Mouse (Mus musculus) intestine, postnatal 0 days (tissue): ENCODE results near the gene Ifi211. TPM values are rescaled to one million over a fixed set of nuclear protein-coding genes. Genes with fewer than 3 reads are reported as not detected.
A peak's percentile ranks its signal among the peaks of the same experiment; 100 is the strongest.
"Not testable (repeated sequence)": the region's sequence is repeated elsewhere in the genome, so short reads cannot be mapped to it uniquely, and the experiment has no call there.

Experiments used
- ATAC-seq: fragments of 200-750 bp; cut with Nextera tagmentation; 2 replicates; pipeline ENCODE4 v1.8.0; 2017; ENCODE audit warnings: mild to moderate bottlenecking, moderate TSS enrichment, moderate library complexity
- H3K27ac ChIP-seq: fragments of 300-500 bp; sonication (generic); 2 replicates; pipeline ENCODE4 v1.5.1; 2014; ENCODE audit warnings: mild to moderate bottlenecking, low read depth, low read length, moderate library complexity
- H3K27me3 ChIP-seq: fragments of 300-500 bp; sonication (generic); replicated peaks from 2 replicates; pipeline ENCODE4 v1.6.1; 2014; ENCODE audit warnings: low read length, mixed read lengths; ENCODE audit not compliant: control insufficient read depth, insufficient read depth
- H3K36me3 ChIP-seq: fragments of 300-500 bp; sonication (generic); 2 replicates; pipeline ENCODE4 v1.6.1; 2014; ENCODE audit warnings: mild to moderate bottlenecking, moderate library complexity; ENCODE audit not compliant: control insufficient read depth, insufficient read depth
- H3K4me1 ChIP-seq: fragments of 300-500 bp; sonication (generic); replicated peaks from 2 replicates; pipeline ENCODE4 v1.6.1; 2014; ENCODE audit warnings: antibody characterized with exemption, low read length, mixed read lengths; ENCODE audit not compliant: control insufficient read depth, insufficient read depth
- H3K4me2 ChIP-seq: fragments of 300-500 bp; sonication (generic); replicated peaks from 2 replicates; pipeline ENCODE4 v1.6.1; 2014; ENCODE audit warnings: low read depth, mild to moderate bottlenecking, moderate library complexity
- H3K4me3 ChIP-seq: fragments of 300-500 bp; sonication (generic); 2 replicates; pipeline ENCODE4 v1.5.1; 2014; ENCODE audit warnings: low read depth, low read length
- H3K9ac ChIP-seq: fragments of 300-500 bp; sonication (generic); 2 replicates; pipeline ENCODE4 v1.6.1; 2014; ENCODE audit warnings: mild to moderate bottlenecking, low read depth, low read length
- H3K9me3 ChIP-seq: fragments of 300-500 bp; sonication (generic); 2 replicates; pipeline ENCODE4 v1.6.1; 2016; ENCODE audit warnings: mixed run types; ENCODE audit not compliant: control insufficient read depth
- CTCF ChIP-seq: sonication (generic); IDR thresholded peaks from 2 replicates; pipeline ENCODE4 v1.5.1; 2016; ENCODE audit warnings: low read depth, mild to moderate bottlenecking, control low read depth, antibody characterized with exemption, moderate library complexity
- WGBS: fragments of 180-500 bp; shearing (Covaris S2); extraction: QIAGEN DNeasy Blood & Tissue Kit; methylation state at CpG from one replicate; pipeline ENCODE4 v1.1.7; 2014; 5-methylcytosine and 5-hydroxymethylcytosine counted together
- polyA plus RNA-seq: library from polyadenylated mRNA; unstranded; fragments of >200 nt; fragmentation: Nextera tagmentation; extraction: Ambion mirVana; gene quantifications from 2 replicates; pipeline ENCODE4 v1.2.1, GENCODE M21; 2015

The Ifi211 gene
- polyA plus RNA-seq, 1 experiment from 2014 or later: 1.3 TPM

DNA sequence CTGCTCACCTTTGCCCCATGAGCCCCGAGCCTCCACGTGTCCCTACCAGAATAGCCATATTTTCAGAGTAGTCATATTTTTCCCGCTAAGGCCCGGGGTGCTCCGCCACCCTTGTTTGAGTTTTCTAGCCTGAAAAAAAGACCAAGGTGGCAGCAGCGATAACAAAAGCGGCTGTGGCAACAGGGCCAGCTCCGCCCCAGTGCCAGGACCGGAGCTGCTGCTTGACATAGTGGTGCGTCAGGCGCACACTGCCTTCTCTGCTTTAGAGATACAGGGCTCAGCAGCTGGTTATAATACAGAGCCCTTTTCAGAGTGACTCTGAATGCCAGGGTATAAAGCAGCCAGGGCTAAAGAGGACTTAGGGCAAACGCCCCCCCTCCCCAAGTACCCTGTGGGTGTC lies 46.3 kb downstream of the Ifi211 start:
- Histone ChIP-seq H3K27me3 (no peaks in the 10 kb centered on the region), H3K36me3 (no peaks in the 10 kb centered on the region), H3K4me1 (no peaks in the 10 kb centered on the region), H3K4me3 (no peak overlapping the region), H3K27ac (no peak overlapping the region), H3K9ac (no peak overlapping the region), H3K9me3 (no peaks in the 10 kb centered on the region), H3K4me2 (no peak overlapping the region)
- TF ChIP-seq CTCF: no peak
- WGBS: 86% methylated on average over 12 of the region's 12 CpGs
- no peak for ATAC-seq

DNA sequence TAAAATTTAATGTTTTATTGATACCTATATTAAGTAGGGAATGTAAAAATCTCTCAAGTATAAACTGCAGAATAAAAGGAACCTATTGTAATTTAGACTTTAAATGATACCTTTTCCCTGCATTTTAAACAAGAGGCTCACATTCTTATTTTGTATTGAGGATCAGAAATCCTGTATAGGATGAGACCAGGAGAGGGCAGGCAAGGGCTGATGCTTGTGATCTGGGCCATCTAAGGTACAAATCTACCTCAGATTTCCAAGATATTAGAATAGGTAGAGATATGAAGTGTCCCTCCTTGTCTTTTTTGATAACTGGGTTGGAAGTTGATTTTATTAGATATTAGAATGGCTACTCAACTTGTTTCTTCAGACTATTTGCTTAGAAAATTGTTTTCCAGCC lies 59.1 kb downstream of the Ifi211 start:
- H3K27me3 ChIP-seq, H3K4me1 ChIP-seq, H3K9ac ChIP-seq, H3K36me3 ChIP-seq, H3K4me3 ChIP-seq, ATAC-seq, H3K27ac ChIP-seq, H3K4me2 ChIP-seq, H3K9me3 ChIP-seq: not testable (repeated sequence)
- TF ChIP-seq CTCF: peak; percentile 61

DNA sequence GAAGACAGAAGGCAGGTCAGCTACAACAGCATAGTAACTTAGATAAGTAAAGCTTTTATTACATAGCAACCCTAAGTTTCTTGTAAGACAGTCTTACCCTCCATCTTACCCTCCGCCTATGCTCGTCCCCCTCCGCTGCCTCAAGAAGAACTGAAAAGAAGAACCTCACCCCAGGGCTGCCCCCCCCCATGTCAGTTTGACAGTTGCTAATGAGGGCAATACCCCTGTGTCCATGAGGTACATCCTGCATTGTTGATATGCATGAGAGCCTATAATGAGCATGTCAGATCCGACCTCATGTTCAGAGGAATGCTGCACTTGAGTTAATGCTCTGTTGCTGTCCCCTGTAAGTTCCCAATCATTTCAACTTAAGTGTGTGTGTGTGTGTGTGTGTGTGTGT lies 60.0 kb downstream of the Ifi211 start:
- H3K27me3 ChIP-seq, H3K27ac ChIP-seq, H3K4me2 ChIP-seq, ATAC-seq, H3K36me3 ChIP-seq, H3K4me3 ChIP-seq, H3K9me3 ChIP-seq, H3K9ac ChIP-seq, H3K4me1 ChIP-seq: not testable (repeated sequence)
- WGBS: 60% methylated on average over 4 of the region's 4 CpGs

Other genes starting within 250 kb of the Ifi211 start
- gene Ifi208, start 239.4 kb downstream of the Ifi211 start, polyA plus RNA-seq: not detected in 2 replicates
- 1.1 and 1.4 TPM in 2 replicates for gene Ifi207, start 171.3 kb downstream of the Ifi211 start, polyA plus RNA-seq
- gene Ifi204, start 146.1 kb downstream of the Ifi211 start, polyA plus RNA-seq: 3.2 and 3.6 TPM in 2 replicates
- 4.3 and 6.1 TPM in 2 replicates for gene Mndal, start 29.4 kb upstream of the Ifi211 start, polyA plus RNA-seq
- 3.7 and 5.9 TPM in 2 replicates for gene Ifi203, start 29.6 kb upstream of the Ifi211 start, polyA plus RNA-seq
- not detected in 2 replicates for gene Ifi202b, start 69.7 kb upstream of the Ifi211 start, polyA plus RNA-seq
- gene Ifi205, start 118.8 kb upstream of the Ifi211 start, polyA plus RNA-seq: 1.7 and 1.9 TPM in 2 replicates
- gene Olfr433, start 127.7 kb upstream of the Ifi211 start, polyA plus RNA-seq: not detected in 2 replicates
- not detected in 2 replicates for gene Olfr432, start 136.2 kb upstream of the Ifi211 start, polyA plus RNA-seq
- not detected in 2 replicates for gene Olfr430, start 153.6 kb upstream of the Ifi211 start, polyA plus RNA-seq
- gene Olfr429, start 171.3 kb upstream of the Ifi211 start, polyA plus RNA-seq: not detected in 2 replicates
- gene Olfr427, start 183.8 kb upstream of the Ifi211 start, polyA plus RNA-seq: not detected in 2 replicates
- gene Olfr231, start 208.1 kb upstream of the Ifi211 start, polyA plus RNA-seq: not detected in 2 replicates
- not detected in 2 replicates for gene Olfr424, start 218.5 kb upstream of the Ifi211 start, polyA plus RNA-seq
- not detected in 2 replicates for gene Olfr420, start 242.6 kb upstream of the Ifi211 start, polyA plus RNA-seq